Mouse (Mus musculus) midbrain, embryonic 15.5 days (tissue): ENCODE results near the gene Krt83. TPM values are rescaled to one million over a fixed set of nuclear protein-coding genes. Genes with fewer than 3 reads are reported as not detected.
"Not testable (repeated sequence)": the region's sequence is repeated elsewhere in the genome, so short reads cannot be mapped to it uniquely, and the experiment has no call there.

Experiments
- ATAC-seq: fragments of 200-750 bp; cut with Nextera tagmentation; replicated peaks from 2 replicates; pipeline ENCODE4 v1.8.0; 2017; ENCODE audit warnings: moderate TSS enrichment
- H3K27ac ChIP-seq: fragments of 300-500 bp; sonication (generic); 2 replicates; pipeline ENCODE4 v1.5.1; 2015; ENCODE audit warnings: mild to moderate bottlenecking, inconsistent platforms
- H3K27me3 ChIP-seq: fragments of 300-500 bp; sonication (generic); replicated peaks from 2 replicates; pipeline ENCODE4 v1.6.1; 2015; ENCODE audit warnings: inconsistent platforms
- H3K36me3 ChIP-seq: fragments of 300-500 bp; sonication (generic); replicated peaks from 2 replicates; pipeline ENCODE4 v1.6.1; 2015; ENCODE audit warnings: inconsistent platforms
- H3K4me1 ChIP-seq: fragments of 300-500 bp; sonication (generic); 2 replicates; pipeline ENCODE4 v1.6.1; 2015; ENCODE audit warnings: inconsistent platforms
- H3K4me2 ChIP-seq: fragments of 300-500 bp; sonication (generic); 2 replicates; pipeline ENCODE4 v1.6.1; 2015; ENCODE audit warnings: inconsistent platforms, mild to moderate bottlenecking, moderate library complexity
- H3K4me3 ChIP-seq: fragments of 300-500 bp; sonication (generic); 2 replicates; pipeline ENCODE4 v1.5.1; 2015; ENCODE audit warnings: mild to moderate bottlenecking, inconsistent platforms
- H3K9ac ChIP-seq: fragments of 300-500 bp; sonication (generic); 2 replicates; pipeline ENCODE4 v1.6.1; 2015; ENCODE audit warnings: mild to moderate bottlenecking, inconsistent platforms
- H3K9me3 ChIP-seq: fragments of 300-500 bp; sonication (generic); 2 replicates; pipeline ENCODE4 v1.6.1; 2016; ENCODE audit warnings: inconsistent platforms
- WGBS: fragments of 180-500 bp; shearing (Covaris S2); methylation state at CpG from one replicate; pipeline ENCODE4 v1.1.7; 2015; ENCODE audit warnings: mixed read lengths; 5-methylcytosine and 5-hydroxymethylcytosine counted together
- polyA plus RNA-seq: library from polyadenylated mRNA; unstranded; fragments of >200 nt; fragmentation: Nextera tagmentation; extraction: Ambion mirVana; gene quantifications from 2 replicates; pipeline ENCODE4 v1.2.1, GENCODE M21; 2015

Krt83 gene
- polyA plus RNA-seq, result not detected in 2 replicates

DNA sequence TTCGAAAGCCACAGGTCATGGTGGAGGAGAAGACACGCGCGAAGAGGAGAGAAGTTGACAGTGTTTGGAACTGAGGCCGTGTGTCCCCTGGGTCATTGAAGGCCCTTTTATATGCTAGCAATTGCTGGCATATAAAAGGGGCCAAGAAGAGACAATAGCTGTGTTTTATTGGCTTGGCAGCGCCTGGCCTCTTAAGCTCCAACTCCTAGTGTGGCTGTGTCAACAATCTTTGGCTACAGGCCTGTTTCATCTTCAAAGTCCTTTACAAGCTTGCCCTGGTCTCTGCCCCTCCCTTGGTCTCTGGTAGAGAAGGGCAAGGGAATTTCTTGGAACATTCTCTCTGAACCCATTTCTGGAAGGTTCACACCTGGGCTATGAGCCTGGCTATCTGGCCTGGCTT is at the start of gene Krt83:
Krt83 (minus strand) TSS at position 82 of the 400 bp plus-strand sequence.
- H3K36me3 ChIP-seq, result no peaks in the 10 kb centered on the region
- no peak within 1 kb of the TSS for H3K4me2 ChIP-seq
- WGBS, result 63% methylated on average over 6 of the region's 6 CpGs
- no peaks in the 10 kb centered on the region for H3K4me1 ChIP-seq
- no peak within 1 kb of the TSS for H3K27ac ChIP-seq
- H3K27me3 ChIP-seq, result no peaks in the 10 kb centered on the region
- no peaks in the 10 kb centered on the region for H3K9me3 ChIP-seq
- H3K9ac ChIP-seq, result no peak within 1 kb of the TSS
- no peak for ATAC-seq
- H3K4me3 ChIP-seq, result no peak within 1 kb of the TSS

DNA sequence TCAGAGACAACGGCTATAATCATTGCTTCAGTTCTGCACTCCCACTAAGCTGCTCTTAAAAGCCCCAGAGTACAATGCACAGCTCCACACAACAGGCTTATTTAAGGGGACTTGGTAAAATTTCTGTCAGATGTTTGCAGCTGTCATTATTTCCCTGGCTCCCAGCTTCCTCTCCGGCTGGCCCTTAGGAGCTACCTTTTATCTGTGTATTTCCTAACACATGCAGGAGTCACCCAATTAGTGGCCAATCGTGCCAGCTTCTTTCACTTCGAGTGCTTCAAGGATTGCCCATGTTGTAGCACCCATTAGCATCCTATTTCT is 47.2 kb upstream of the Krt83 start:
- no peak overlapping the region for H3K4me2 ChIP-seq
- no peaks in the 10 kb centered on the region for H3K9me3 ChIP-seq
- no peak overlapping the region for H3K9ac ChIP-seq
- H3K4me1 ChIP-seq, result no peaks in the 10 kb centered on the region
- ATAC-seq, result no peak
- no peaks in the 10 kb centered on the region for H3K36me3 ChIP-seq
- no peak overlapping the region for H3K27ac ChIP-seq
- H3K4me3 ChIP-seq, result no peak overlapping the region
- H3K27me3 ChIP-seq, result no peaks in the 10 kb centered on the region
- 45% methylated on average over 4 of the region's 4 CpGs for WGBS

DNA sequence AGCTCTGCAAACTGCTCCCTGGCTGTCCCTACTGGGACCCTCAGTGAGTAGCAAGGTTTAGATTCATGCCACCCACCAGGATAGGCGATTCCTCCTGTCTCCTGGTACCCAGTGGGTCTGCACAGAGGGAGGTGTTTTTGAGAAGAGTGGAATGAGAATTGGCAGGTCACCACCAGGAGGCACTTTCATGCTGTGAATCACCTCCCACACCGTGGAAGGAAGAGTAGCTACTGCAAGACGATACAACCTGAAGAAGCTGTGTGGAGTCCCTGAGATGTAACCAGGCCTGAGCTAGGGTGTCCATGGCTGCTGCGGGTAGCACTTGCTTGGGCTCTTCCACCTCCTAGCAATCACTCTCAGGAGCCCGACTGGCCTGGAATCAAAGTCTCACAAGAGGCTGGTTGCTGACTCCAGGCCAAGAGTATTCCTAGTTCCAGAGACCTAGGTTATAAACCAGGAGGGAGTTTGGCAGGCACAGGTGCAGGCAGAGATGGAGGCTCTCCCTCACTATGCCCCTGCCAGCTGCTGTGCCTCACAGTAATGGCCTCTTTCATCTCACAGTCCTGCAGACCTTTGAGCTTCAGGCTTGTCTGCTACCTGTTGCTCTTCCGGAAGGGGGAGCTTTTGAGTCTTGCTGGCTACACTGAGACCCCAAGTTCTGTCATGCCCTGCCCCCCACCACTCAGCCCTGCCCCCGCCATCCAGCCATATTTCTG is 46.7 kb upstream of the Krt83 start:
- Histone ChIP-seq H3K36me3 (no peaks in the 10 kb centered on the region), H3K4me1 (no peaks in the 10 kb centered on the region), H3K9ac (no peak overlapping the region), H3K27me3 (no peaks in the 10 kb centered on the region), H3K4me3 (no peak overlapping the region), H3K9me3 (no peaks in the 10 kb centered on the region), H3K27ac (no peak overlapping the region), H3K4me2 (no peak overlapping the region)
- ATAC-seq, result no peak
- WGBS, result 44% methylated on average over 7 of the region's 7 CpGs

DNA sequence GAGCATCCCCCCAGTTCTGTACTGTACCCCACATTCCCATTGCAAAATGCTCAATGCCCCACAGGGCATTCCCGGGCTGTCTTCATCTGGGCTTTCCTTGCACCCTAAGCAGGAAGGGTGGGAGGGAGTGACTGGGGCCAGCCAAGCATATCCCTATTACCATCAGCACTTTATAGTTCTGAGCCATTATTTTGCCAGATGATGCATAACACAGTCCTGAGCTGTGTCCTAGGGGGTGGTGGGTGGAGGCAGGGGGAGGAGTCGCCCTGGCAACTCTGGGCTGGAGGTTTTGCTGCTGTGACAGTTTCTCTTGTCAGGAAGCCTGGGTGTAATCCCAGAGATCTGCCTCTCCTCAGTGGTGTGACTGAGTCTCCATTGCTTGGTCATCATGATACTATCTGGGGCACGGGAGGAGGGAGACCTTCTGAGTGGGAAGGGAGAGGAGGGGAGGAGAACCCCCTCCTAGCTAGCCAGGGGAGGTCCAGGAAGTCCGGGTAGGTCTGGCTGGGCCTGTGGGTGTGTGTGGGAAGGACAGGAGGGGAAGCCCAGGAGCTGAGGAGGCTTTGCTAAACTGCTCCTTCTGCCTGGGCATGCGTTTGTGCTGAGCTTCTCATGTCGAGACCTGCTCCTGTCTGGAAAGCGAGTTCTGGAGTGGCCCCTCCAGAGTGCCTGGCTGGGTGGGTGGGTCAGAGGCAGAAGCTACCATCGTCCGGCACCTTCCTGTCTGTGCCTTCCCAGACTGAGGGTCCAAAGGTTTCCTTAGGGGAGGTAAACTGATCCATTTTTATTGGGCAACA is 44.9 kb upstream of the Krt83 start:
- Histone ChIP-seq H3K9me3 (no peaks in the 10 kb centered on the region), H3K9ac (no peak overlapping the region), H3K4me2 (no peak overlapping the region), H3K4me3 (no peak overlapping the region), H3K4me1 (no peaks in the 10 kb centered on the region), H3K36me3 (no peaks in the 10 kb centered on the region), H3K27me3 (no peaks in the 10 kb centered on the region), H3K27ac (no peak overlapping the region)
- WGBS, result 58% methylated on average over 9 of the region's 9 CpGs
- no peak for ATAC-seq

DNA sequence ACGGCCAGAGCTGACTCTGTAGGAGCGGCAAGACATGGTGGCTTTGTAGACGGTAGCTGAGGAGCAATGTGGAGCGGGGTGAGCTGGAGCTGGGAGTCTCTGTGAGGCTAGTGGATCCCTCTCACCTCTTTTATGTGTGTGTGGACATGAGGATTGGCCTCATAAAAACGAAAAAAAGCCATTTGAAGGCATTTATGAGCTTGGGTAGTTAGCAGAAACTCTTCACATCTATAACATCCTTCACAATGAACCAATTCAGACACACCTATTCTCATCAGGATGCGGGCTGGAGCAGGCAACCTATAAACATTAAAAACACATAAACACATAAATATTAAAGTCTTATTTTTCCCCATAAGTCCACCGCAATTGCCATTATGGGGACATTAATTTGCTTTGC is 41.4 kb upstream of the Krt83 start, which contains the start of gene Krt84:
Krt84 (minus strand) TSS at position 101 of the 400 bp plus-strand sequence.
- H3K36me3 ChIP-seq, result no peaks in the 10 kb centered on the region
- H3K4me2 ChIP-seq, result no peak within 1 kb of the TSS
- H3K27me3 ChIP-seq, result no peaks in the 10 kb centered on the region
- no peaks in the 10 kb centered on the region for H3K9me3 ChIP-seq
- no peak within 1 kb of the TSS for H3K9ac ChIP-seq
- H3K4me1 ChIP-seq, result no peaks in the 10 kb centered on the region
- no peak for ATAC-seq
- no peak within 1 kb of the TSS for H3K27ac ChIP-seq
- H3K4me3 ChIP-seq, result no peak within 1 kb of the TSS
- 83% methylated on average over 7 of the region's 7 CpGs for WGBS

DNA sequence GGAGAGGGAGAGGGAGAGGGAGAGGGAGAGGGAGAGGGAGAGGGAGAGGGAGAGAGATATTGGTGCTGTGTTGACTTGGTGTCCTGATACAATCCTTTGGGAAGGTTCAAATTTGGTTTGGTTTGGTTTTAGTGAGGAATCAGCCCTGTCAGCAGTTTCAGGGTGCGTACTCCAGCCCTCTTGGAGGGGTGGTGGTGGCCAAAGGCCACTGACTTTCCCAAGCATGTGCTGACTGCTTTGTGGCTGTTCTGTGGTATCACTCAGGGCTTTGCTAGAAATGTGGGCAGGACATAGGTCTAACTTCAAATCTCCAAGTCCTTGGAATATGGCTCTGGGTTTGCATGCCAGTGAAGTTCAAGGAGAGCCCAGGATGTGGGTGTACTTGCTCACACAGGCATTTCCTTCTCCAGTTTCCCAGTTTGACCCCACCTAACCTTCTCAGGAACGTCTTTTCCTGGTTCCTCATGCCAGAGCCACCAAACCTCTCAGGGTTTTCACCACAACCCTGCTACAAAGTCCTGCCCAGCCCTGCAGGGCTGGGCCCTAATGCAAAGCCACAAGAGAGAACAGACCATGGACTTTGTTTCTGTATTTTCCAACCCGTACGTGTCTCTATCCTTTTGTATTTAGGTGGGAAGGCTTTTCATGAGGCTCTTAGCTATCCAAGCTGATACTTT is 31.4 kb upstream of the Krt83 start:
- 85% methylated on average over 4 of the region's 4 CpGs for WGBS
- no peak overlapping the region for H3K4me2 ChIP-seq
- no peak overlapping the region for H3K27ac ChIP-seq
- H3K4me1 ChIP-seq, result no peaks in the 10 kb centered on the region
- ATAC-seq, result no peak
- no peak overlapping the region for H3K9ac ChIP-seq
- no peak overlapping the region for H3K4me3 ChIP-seq
- no peaks in the 10 kb centered on the region for H3K27me3 ChIP-seq
- H3K36me3 ChIP-seq, result no peaks in the 10 kb centered on the region
- no peaks in the 10 kb centered on the region for H3K9me3 ChIP-seq

DNA sequence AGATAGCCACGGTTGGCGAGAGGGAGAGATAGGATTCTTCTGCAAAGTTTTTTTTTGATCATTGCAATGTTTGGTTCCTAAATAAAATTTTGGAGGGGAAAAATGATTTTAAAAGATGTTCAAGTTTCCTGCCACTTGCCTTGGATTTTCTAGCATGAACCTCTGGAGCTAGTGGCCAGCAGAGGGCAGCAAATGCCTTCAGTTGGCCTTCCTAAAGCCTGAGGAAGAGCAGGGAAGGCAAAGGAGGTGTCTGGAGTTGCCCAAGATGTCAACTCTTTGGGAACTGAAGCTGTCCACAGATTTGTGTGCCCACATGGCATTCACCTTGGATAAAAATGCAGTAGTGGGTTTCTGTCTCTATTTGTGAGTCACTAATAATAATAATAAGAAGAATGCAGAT is 28.5 kb upstream of the Krt83 start:
- H3K4me1 ChIP-seq, result no peaks in the 10 kb centered on the region
- ATAC-seq, result no peak
- no peak overlapping the region for H3K9ac ChIP-seq
- H3K4me3 ChIP-seq, result no peak overlapping the region
- no peaks in the 10 kb centered on the region for H3K36me3 ChIP-seq
- H3K4me2 ChIP-seq, result no peak overlapping the region
- H3K9me3 ChIP-seq, result no peaks in the 10 kb centered on the region
- WGBS, result 16% methylated on average over 2 of the region's 2 CpGs
- no peaks in the 10 kb centered on the region for H3K27me3 ChIP-seq
- H3K27ac ChIP-seq, result no peak overlapping the region

DNA sequence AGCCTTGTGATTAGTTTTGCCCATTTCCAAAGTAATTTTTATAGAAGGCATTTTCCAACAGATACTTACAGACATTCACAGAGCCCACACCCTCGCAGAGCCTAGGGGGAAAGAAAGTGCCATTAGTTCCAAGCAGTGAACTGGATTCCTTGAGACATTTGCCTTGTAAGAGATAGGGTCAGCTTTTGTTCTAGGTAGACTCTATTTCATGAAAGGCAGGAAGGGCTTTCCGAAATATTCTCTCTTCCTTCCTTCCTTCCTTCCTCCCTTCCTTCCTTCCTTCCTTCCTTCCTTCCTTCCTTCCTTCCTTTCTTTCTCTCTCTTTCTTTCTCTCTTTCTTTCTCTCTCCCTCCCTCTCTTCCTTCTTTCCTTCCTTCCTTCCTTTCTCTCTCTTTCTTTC is 25.8 kb upstream of the Krt83 start, which contains the start of gene Gm49425:
Gm49425 (minus strand) TSS at position 101 of the 400 bp plus-strand sequence.
- not testable (repeated sequence) for H3K4me3 ChIP-seq, H3K27me3 ChIP-seq, H3K9me3 ChIP-seq, H3K9ac ChIP-seq, H3K27ac ChIP-seq, H3K4me2 ChIP-seq, ATAC-seq, H3K36me3 ChIP-seq, H3K4me1 ChIP-seq
- 84% methylated on average over 2 of the region's 2 CpGs for WGBS

DNA sequence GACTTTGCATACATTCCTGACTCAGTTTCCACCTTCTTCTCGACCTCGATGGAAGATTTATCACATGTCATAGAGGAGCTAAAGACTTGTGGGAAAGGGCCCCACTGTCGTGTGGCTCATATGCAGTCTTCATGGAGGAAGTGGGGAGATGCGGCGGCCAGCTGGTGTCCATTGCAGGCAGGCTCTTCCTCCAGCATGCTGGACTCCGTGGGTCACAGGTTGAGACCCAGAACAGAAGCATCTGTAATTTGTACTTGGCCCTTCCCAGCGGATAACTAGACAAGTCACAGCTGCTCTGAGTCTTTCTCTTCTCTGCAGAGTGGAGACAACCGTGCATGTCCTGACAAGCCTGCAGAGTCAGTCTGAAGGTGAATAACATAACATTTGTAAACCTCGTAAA is 16.9 kb upstream of the Krt83 start:
- WGBS, result 79% methylated on average over 9 of the region's 9 CpGs
- Histone ChIP-seq H3K4me3 (no peak overlapping the region), H3K27me3 (no peaks in the 10 kb centered on the region), H3K36me3 (no peaks in the 10 kb centered on the region), H3K9me3 (no peaks in the 10 kb centered on the region), H3K27ac (no peak overlapping the region), H3K9ac (no peak overlapping the region), H3K4me1 (no peaks in the 10 kb centered on the region), H3K4me2 (no peak overlapping the region)
- ATAC-seq, result no peak

DNA sequence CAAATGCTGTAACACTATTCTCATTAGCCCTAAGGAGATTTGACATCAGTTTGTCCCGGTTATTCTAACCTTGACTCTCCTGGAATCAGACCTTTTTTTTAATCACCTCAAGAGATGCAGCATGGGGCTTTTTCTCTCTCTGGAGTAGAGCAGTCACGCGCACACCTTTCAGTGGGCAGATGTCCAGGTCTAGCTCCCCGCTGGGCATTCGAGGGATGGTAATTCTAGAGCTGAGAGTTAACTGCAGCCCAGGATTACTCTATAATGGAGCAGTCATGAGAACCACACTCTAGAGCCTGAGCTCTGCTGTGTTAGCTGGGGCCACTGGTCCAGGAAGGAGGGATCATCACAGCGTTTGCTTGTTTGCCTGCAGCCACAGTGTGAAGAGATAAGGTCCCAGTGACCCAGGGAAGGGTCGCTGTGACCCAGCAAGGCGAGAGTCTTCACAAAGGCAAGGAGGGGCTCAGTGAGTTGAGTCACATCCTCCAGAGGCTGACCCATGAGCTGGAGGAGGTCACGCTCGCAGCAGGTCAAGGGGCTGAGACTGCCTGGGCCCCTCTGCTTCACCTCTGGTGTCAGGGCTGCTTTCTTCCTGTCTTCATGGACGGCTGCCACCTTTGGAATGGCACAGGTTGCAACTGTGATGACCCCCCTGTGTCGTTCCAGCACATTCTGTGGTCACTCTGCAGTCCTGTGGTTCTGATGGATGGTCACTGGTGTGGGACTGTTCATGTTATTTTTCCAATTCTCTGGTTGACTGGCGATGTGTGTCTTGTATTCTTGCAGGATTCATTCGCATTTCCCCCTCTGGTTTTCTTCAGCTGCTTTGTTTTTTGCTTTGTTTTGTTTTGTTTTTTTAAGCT is 15.8 kb upstream of the Krt83 start:
- Histone ChIP-seq H3K4me3 (no peak overlapping the region), H3K27me3 (no peaks in the 10 kb centered on the region), H3K9me3 (no peaks in the 10 kb centered on the region), H3K36me3 (no peaks in the 10 kb centered on the region), H3K27ac (no peak overlapping the region), H3K9ac (no peak overlapping the region), H3K4me1 (no peaks in the 10 kb centered on the region), H3K4me2 (no peak overlapping the region)
- ATAC-seq, result no peak
- 53% methylated on average over 14 of the region's 14 CpGs for WGBS

DNA sequence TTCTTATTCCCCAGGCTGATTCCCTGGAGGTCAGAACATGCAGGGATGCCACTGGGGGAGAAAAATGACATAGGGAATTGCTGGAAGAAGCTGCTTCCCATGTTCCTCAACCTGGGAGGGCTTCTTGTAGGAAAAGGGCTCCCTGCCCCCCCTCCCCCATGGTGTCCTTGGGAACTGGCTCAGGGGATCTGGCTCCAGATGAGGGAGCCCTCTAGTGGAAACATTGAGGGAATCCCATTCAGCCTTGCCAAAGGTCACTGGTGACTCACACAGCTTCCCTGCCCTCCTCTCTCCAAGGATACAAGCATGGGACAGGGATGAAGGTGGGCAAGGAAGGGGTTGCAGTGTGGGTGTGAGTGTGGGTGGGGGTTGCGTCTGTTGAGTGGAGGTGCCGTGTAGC is 5.9 kb upstream of the Krt83 start:
- no peak for ATAC-seq
- H3K9ac ChIP-seq, result no peak overlapping the region
- no peaks in the 10 kb centered on the region for H3K36me3 ChIP-seq
- no peaks in the 10 kb centered on the region for H3K9me3 ChIP-seq
- no peaks in the 10 kb centered on the region for H3K4me1 ChIP-seq
- no peaks in the 10 kb centered on the region for H3K27me3 ChIP-seq
- no peak overlapping the region for H3K27ac ChIP-seq
- no peak overlapping the region for H3K4me3 ChIP-seq
- WGBS, result 76% methylated on average over 2 of the region's 2 CpGs
- H3K4me2 ChIP-seq, result no peak overlapping the region

DNA sequence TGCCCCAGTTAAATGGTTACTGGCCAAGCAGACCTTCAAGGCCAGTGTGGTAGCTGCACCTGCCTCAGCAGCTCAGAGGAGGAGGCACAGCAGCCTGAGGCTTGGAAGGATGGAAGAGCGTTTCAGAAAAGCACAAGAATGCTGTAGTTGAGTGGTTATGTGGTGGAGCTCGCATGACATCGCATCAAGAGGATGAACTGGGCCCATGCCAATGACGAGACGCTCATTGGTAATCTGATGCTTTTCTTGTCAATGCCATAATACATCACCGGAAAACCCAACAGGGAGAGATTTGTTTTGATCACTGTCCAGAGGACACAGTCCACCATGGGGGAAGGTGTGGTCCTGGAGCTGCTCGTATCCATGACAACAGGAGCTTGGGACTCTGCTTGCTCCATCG is 4.0 kb upstream of the Krt83 start:
- H3K4me3 ChIP-seq, result no peak overlapping the region
- no peaks in the 10 kb centered on the region for H3K36me3 ChIP-seq
- ATAC-seq, result no peak
- no peaks in the 10 kb centered on the region for H3K4me1 ChIP-seq
- H3K9me3 ChIP-seq, result no peaks in the 10 kb centered on the region
- H3K27ac ChIP-seq, result no peak overlapping the region
- H3K4me2 ChIP-seq, result no peak overlapping the region
- 84% methylated on average over 8 of the region's 8 CpGs for WGBS
- no peaks in the 10 kb centered on the region for H3K27me3 ChIP-seq
- no peak overlapping the region for H3K9ac ChIP-seq
